Mouse (Mus musculus): ENCODE measurements around the gene Cxcr4.

DNA sequence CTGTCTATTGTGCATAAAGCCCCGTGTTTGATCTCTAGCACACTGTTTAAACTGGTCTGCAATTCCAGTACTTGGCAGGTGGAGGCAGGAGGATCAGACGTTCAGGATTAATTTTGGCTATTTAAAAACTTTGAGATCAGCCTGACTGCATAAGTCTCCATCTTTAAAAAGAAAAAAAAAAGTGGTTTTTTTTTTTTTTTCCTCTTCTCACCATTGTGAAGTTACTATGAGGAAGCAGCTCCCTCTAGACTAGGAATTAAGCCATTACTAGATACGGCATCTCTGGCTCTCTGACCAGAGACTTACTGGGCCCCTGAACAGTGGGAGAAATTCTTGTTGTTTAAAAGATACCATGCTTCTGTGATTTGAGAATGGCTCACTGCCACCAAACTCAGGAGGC lies 49.5 kb downstream of the Cxcr4 start:
- TF ChIP-seq CTCF (IDR thresholded peaks at IDR 0.05): no peak
- TF ChIP-seq POLR2A (IDR thresholded peaks at IDR 0.05; ENCODE audit: insufficient read depth, low read depth, low read length): no peak

Data from heart, adult 2 months (tissue).